Mouse (Mus musculus): ENCODE results near the gene Ubxn1. TPM values are rescaled to one million over a fixed set of nuclear protein-coding genes. Genes with fewer than 3 reads are reported as not detected.

Gene Ubxn1
- 100 to 1,000 TPM; 115 to 121 TPM for total RNA-seq (2023)

DNA sequence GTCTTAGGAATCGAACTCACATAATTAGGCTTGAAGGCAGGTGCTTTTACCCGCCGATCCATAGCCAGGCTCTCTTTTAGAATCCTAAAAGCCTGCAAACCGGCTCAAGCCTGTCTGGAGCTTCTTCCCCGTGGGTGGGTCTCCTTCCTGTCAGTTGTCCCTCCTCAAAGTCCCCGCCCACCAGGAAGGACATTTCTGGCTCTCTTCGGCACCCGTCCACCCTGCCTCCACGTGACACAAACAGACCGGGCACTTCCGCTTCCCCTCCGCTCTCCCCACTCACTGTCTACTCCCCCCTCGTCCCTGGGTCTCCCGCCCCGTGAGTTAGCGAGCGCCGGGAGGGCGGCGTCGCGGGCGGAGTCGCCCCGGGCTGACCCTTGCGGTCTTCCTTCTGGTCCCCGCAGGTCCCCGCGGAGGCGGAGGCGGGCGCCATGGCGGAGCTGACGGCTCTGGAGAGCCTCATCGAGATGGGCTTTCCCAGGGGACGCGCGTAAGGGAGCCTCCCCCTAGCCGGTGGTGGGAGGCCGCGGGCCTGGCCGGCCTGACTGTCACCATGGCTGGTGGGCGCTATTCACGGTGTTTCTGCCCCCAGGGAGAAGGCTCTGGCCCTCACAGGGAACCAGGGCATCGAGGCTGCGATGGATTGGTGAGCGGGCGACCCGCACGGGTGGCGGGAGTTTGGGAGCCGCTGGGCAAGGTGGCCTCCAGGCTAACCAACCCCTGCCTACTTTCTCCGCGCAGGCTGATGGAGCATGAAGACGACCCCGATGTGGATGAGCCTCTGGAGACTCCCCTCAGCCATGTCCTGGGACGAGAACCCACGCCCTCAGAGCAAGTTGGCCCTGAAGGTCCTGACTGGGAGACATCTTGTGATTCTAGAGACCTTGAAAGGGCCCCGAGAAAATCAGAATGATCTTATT is at the start of gene Ubxn1:
Ubxn1 (plus strand) TSS at position 230 of the 920 bp plus-strand sequence.

DNA sequence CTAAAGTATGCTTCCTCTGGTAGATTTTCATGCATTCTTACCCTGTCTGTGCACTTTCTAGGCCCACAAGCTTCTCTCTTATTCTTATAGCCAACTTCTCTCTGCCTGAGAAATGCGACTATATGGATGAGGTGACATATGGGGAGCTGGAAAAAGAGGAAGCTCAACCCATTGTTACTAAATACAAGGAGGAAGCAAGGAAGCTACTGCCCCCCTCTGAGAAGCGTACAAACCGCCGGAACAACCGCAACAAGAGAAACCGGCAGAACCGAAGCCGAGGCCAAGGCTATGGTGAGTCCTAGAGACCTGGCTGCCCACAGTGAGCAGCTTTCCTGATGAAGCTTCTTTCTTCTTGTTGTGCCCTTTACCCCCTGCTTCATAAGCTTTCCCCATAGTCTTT is 41.6 kb upstream of the Ubxn1 start, which contains the start of gene AC129217.1:
AC129217.1 (plus strand) TSS at position 114 of the 400 bp plus-strand sequence.

DNA sequence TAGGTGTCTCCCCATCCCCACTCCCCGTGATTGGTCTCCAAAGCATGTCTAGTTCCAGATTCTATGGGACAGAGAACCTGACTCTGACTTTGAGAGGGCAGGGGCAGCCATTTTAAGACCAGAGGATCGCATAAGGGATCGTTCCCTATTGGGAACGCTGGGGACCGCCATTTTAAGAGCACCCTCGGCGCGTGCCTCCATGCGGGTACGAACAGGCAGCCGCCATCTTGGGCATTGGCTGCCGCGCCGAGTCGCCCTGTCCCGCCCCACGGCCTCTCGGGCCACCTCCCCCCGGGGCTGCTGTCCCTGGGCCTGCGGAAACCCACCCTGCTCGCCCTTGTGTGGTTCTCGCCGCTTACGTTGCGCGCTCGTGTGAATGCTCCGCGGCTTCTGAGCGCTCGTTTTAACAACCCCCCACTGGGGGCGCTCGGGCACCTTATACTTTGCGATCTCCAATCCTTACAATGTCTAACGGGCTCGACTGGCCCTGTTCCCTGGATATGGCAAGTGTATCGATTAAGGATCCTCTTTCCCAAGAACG is 34.0 kb upstream of the Ubxn1 start, which contains the start of gene Bscl2:
Bscl2 (plus strand) TSS at position 217 of the 541 bp plus-strand sequence.

DNA sequence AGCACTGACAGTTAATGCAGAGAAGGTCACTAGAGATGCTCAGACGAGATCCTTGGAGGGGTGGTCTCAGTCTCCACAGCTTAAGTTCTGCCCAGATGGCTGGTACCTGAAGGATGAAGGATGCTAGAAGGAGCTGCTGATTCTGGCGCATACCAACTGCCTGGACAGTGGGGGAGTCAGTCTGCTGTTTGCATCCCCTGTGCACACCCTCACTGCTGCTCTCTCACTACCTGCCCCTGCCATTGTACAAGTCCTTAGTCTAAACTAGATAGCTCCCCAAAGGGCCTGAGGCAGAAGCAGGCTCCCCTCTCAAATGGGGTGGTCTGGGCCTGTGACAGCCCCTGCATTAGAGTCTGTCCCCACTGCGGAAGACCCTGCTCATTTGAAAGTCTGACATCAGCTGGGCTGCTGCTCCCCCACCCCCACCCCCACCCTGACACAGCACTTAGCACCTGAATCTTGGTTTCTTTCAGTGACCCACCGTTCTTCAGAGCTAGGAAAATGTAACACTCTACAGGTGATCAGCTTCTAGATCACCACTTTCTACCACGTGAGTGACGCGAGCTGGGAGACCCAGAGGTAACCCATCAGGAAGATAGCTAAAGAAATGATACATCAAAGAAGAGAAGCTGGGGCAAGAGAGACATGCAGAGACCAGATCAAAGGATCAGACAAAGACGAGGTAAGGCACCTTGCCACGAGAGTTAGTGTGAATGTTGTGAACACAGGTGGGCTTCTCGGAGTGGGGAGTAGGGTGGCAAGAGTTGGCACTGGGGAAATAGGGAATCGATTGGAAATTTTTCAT is 32.0 kb upstream of the Ubxn1 start, which contains the start of gene Gng3:
Gng3 (minus strand) TSS at position 92 of the 805 bp plus-strand sequence.

DNA sequence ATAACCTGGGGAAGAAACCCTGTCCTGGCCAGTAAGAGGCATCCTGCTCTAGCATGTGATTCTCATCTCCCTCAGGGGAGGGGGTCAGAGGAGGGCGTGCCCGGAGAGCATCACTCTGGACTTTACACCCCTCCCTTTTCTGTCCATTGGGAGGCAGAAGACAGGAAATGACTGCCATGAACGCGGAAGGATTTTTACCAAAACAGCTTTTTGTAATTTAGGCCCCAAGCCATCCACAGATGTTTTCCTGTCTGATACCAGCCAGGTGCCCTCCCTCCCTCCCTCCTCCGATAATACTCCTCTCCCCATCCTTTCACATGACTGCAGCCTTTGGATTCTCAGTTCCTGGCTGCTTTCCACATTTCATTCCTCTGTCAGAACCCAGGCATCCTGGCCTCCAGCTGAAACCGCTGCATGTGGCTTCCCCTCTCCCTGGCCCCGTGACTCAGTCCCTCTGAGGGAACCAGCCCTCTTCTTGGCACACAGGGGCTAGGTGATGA is 20.8 kb upstream of the Ubxn1 start, which contains the start of gene Lrrn4cl:
Lrrn4cl (plus strand) TSS at position 367 of the 500 bp plus-strand sequence.

DNA sequence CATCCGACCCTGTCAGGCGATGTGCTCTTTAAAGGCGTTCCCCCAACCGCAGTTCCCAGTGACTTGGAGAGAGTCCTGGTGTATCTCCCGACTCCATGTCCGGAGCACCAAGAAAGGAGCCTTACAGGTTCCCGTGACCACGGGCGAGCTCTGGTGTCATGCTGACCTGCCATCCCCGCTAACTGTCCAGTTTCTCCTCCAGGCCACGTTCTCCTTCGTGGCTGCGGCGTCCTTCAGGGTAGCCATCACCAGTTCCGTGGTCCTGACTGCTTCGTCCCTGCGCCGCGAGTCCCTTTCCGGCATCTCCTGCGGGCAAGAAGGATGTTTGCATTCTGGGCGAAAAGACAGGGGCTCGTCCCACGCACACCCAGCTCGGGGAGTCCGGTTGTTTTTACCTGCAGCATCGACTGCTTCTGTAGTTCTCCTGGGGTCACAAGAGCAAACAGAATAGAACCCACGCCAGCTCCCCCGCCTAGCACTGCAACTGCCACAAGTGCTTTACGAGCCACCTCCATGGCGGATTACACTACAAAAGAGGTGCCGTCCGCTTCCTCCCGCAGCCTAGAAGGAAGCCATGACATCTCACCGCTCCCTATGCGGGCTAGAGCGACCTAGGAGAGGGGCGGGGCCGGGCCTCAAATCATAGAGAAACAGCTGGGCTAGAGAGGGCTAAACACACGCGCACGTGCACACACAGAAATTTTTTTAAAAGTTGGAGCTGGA is 9.2 kb downstream of the Ubxn1 start, which contains the start of gene Uqcc3:
Uqcc3 (minus strand) TSS at position 613 of the 723 bp plus-strand sequence.

DNA sequence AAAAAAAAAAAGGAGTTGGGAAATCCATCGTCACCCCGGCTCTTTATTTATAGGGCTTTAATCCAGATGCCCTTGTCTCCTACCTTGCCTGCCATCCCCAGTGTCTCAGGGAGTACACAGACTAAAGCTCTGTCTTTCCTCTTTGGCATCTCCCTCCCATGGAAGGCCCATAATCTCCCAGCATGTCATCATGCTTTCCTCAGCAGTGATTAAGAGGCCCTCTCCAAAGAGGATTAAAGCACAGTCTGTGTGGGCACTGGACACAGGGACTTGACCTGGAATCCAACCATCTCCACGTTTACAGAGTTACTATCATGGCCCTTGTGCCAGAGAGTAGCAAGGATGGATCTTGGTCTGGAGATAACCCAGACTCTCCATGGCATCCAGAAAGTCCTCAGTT is 12.3 kb downstream of the Ubxn1 start, which contains the start of the genes Lbhd1 and Gm49403:
Lbhd1 (plus strand) TSS at position 117 of the 400 bp plus-strand sequence.
Gm49403 (plus strand) TSS at position 315 of the 400 bp plus-strand sequence.

DNA sequence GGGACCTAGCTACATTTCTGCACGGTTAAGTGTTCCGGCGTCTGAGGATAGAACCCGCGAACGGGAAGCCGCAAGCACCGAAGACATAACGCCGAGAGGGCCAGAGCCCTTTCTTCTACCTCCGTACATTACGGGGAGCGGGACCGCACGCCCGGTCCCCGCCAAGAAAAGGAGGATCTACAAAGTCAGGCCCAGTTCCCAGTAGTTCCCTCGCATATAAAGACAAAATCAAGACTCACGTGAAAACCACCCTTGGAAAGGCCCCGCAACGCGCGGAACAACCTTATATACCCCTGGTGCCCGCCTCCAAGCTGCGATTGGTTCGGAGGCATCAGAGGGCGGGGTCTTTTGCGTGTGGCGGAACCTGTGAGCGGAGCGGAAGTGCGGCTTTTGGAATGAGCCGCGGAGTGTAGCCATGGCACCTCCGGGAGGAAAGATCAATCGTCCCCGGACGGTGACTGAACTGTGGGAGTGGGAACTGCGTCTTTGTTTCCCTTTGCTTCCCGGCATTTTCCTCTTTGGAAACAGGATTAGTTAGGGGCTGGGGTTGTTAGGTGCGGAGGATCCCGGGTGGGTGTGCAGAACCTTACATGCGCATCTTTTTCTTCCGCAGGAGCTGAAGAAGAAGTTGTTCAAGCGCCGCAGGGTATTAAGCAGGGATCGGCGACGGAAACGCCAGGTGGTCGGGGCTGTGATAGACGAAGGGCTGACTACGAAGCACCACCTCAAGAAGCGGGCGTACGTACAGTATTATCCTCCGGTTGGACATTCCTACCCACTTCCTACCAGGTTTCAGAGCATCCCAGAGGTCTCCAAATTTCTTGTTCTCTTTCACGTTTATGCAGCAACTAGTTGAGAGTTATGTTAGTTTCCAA is 17.5 kb downstream of the Ubxn1 start, which contains the start of the genes 1810009A15Rik and Gm49416:
1810009A15Rik (plus strand) TSS at position 343 of the 875 bp plus-strand sequence.
Gm49416 (plus strand) TSS at position 416 of the 875 bp plus-strand sequence.

DNA sequence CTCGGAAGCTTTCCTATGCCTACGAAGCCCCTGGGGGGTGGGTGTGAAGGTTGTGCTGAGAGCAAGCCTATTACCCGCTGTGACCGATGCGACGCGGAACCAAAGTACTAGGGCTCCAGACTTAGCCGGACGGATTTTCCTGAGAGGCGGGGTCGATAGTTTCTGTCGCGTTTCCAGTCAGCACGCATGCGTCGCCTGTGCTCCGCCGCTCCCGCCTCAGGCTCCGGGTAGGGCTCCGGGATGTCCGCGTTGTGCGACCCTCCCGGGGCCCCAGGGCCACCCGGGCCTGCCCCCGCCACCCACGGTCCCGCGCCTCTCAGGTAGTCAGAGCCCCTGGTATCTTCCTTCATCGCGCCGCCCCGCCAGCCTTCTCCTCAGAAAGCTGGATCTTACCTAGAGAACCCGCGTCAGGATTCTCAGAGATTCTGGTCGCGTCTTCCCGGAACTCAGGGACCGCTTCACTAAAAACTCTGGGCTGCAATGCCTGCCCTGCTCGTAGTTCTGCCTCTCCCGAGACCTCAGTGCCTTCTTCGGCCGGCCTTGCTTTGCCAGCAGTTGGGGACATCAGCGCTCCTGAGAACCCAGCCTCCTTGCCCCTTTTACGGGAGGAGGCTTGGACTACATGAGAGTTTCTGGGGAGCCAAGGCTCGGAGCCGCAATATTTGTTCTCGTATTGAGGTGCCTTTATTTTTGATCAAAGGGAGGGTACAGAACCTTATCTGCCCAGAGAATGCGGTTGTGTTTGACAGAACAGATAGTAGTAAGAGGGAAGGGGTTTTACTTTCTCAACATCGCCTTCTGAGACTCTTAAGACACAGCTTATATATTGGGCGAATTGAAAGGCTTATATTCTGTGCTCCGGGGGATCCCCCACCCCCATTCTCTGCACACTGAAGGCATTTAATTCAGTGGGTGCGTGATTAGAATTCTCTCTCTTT is 21.8 kb downstream of the Ubxn1 start, which contains the start of gene Ints5:
Ints5 (plus strand) TSS at position 177 of the 938 bp plus-strand sequence.

DNA sequence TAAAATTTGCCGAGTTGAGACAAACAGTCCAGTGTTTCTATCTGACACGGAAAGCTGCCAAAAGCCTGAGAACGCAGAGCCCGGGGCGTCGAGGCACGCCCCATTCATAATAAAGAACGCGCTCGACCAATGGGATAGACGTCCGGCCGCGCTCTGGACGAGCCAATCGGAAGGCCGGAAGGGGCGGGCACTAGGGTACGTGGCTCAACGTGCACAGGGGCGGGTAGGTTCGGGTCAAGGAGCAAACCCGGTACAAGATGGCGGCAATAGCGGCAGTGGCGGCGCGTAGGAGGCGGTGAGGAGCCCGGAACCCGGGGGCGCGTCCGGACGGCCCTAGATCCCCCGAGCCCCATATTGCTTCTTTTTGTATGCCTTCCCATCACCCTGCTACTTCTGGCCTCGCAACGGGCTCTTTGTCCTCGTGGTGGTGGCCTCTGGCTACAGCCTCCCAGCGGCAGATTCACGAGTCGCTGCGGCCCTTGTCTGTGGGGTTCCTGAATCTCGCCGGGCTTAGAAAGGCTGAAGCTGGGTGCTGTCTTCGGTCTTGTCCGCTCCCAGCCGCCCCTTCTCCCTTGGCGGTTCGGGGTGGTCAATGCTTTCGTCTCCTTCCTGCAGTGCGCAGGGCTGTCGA is 26.7 kb downstream of the Ubxn1 start, which contains the start of gene Ganab:
Ganab (plus strand) TSS at position 207 of the 631 bp plus-strand sequence.

DNA sequence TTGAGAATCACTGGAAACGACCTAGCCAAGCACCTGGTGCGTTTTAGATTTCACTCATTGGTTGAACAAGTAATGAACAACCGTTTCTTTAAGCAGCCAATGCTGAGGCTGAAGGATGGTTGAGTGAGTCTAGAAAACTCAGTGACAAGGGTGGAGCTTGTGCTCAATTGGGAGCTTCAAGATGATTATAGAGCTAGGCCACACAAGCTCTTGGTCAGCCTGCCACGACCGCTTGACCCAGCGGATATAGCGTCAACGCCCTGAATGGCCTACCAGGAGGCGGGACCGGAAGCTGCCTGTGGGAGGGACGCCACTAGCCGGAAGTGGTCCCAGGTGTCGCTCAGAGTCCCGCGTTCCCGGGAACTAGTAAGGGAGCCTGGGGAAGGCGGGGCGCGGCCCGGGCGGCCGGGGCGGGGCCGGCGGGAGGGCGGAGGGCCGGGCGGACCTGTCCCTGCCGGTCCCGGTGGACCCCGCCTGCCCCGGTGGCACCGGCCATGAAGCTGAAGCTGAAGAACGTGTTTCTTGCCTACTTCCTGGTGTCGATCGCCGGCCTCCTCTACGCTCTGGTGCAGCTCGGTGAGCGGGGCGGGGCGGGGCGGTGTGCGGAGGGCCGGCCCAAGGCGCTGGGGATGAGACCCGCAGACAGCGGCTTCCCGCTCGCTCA is 48.9 kb downstream of the Ubxn1 start, which contains the start of gene B3gat3:
B3gat3 (plus strand) TSS at position 302 of the 664 bp plus-strand sequence.

Other genes starting within 250 kb of the Ubxn1 start
- gene Chrm1, start 207.7 kb upstream of the Ubxn1 start, total RNA-seq (2023) = not detected
- gene Slc3a2, start 148.1 kb upstream of the Ubxn1 start, total RNA-seq (2023) = 100 to 1,000 TPM; 186 to 208 TPM
- 10 to 100 TPM; 87.5 to 97.1 TPM for gene Wdr74, start 135.7 kb upstream of the Ubxn1 start, total RNA-seq (2023)
- 10 to 100 TPM; 11.8 to 13.2 TPM for gene 1700092M07Rik, start 130.8 kb upstream of the Ubxn1 start, total RNA-seq (2023)
- gene Stx5a, start 130.1 kb upstream of the Ubxn1 start, total RNA-seq (2023) = 100 to 1,000 TPM; 226 to 241 TPM
- 100 to 1,000 TPM; 459 to 471 TPM for gene Nxf1, start 114.4 kb upstream of the Ubxn1 start, total RNA-seq (2023)
- 10 to 100 TPM; 46.9 to 48.0 TPM for gene Tmem223, start 100.5 kb upstream of the Ubxn1 start, total RNA-seq (2023)
- 10 to 100 TPM; 66.4 to 71.6 TPM for gene Tmem179b, start 97.0 kb upstream of the Ubxn1 start, total RNA-seq (2023)
- 10 to 100 TPM; 13.8 to 17.4 TPM for gene Taf6l, start 85.1 kb upstream of the Ubxn1 start, total RNA-seq (2023)
- 10 to 100 TPM; 60.3 to 66.7 TPM for gene Polr2g, start 72.9 kb upstream of the Ubxn1 start, total RNA-seq (2023)
- gene Zbtb3, start 68.9 kb upstream of the Ubxn1 start, total RNA-seq (2023) = 1 to 10 TPM in 1 of 2 experiments, under 1 TPM in 1; 0.99 to 1.1 TPM
- gene Ttc9c, start 52.2 kb upstream of the Ubxn1 start, total RNA-seq (2023) = 10 to 100 TPM; 30.4 to 30.6 TPM
- 100 to 1,000 TPM; 105 to 110 TPM for gene Hnrnpul2, start 51.5 kb upstream of the Ubxn1 start, total RNA-seq (2023)
- 10 to 100 TPM in 1 of 2 experiments, 1 to 10 TPM in 1; 2.4 to 17.5 TPM for gene AC129217.1, start 41.7 kb upstream of the Ubxn1 start, total RNA-seq (2023)
- 10 to 100 TPM; 39.2 to 44.0 TPM for gene Bscl2, start 34.0 kb upstream of the Ubxn1 start, total RNA-seq (2023)
- gene Gng3, start 32.3 kb upstream of the Ubxn1 start, total RNA-seq (2023) = not detected
- gene Lrrn4cl, start 20.7 kb upstream of the Ubxn1 start, total RNA-seq (2023) = 1 to 10 TPM in 1 of 2 experiments, under 1 TPM in 1; 0.96 to 1.5 TPM
- 10 to 100 TPM; 33.0 to 39.5 TPM for gene Uqcc3, start 9.4 kb downstream of the Ubxn1 start, total RNA-seq (2023)
- gene Lbhd1, start 12.2 kb downstream of the Ubxn1 start, total RNA-seq (2023) = 10 to 100 TPM; 13.4 to 24.7 TPM
- not detected for gene Gm49403, start 12.4 kb downstream of the Ubxn1 start, total RNA-seq (2023)
- 10 to 100 TPM; 20.3 to 25.8 TPM for gene 1810009A15Rik, start 17.4 kb downstream of the Ubxn1 start, total RNA-seq (2023)
- gene Gm49416, start 17.4 kb downstream of the Ubxn1 start, total RNA-seq (2023) = 1 to 10 TPM; 1.9 to 4.8 TPM
- 10 to 100 TPM; 23.9 to 26.9 TPM for gene Ints5, start 21.5 kb downstream of the Ubxn1 start, total RNA-seq (2023)
- 100 to 1,000 TPM; 161 to 162 TPM for gene Ganab, start 26.6 kb downstream of the Ubxn1 start, total RNA-seq (2023)
- gene B3gat3, start 48.9 kb downstream of the Ubxn1 start, total RNA-seq (2023) = 10 to 100 TPM; 57.0 to 61.4 TPM
- 1 to 10 TPM; 5.8 to 6.1 TPM for gene Rom1, start 57.9 kb downstream of the Ubxn1 start, total RNA-seq (2023)
- gene Eml3, start 58.1 kb downstream of the Ubxn1 start, total RNA-seq (2023) = 10 to 100 TPM; 91.2 to 97.8 TPM
- 100 to 1,000 TPM; 206 to 212 TPM for gene Mta2, start 70.4 kb downstream of the Ubxn1 start, total RNA-seq (2023)
- gene Tut1, start 82.4 kb downstream of the Ubxn1 start, total RNA-seq (2023) = 10 to 100 TPM; 31.6 to 34.9 TPM
- gene Eef1g, start 95.5 kb downstream of the Ubxn1 start, total RNA-seq (2023) = 100 to 1,000 TPM; 615 to 678 TPM
- 100 to 1,000 TPM; 113 to 135 TPM for gene Ahnak, start 117.8 kb downstream of the Ubxn1 start, total RNA-seq (2023)
- gene Scgb1a1, start 216.5 kb downstream of the Ubxn1 start, total RNA-seq (2023) = not detected

Measured in T-cell, adult 66 days (primary cell).